Mouse (Mus musculus) 3T3-L1 (cell line): Measurements from ENCODE around the gene Jup.

ENCODE experiments used
- DNase-seq: peaks from one replicate; pipeline ENCODE4 v3.0.0-alpha.2; 2015; ENCODE audit warnings: low read depth, low spot score

The Jup gene

GRCm38 (mm10) chr11:100408076-100408834 is 10.7 kb upstream of the Jup start:
- peak; percentile 85 for DNase-seq

GRCm38 (mm10) chr11:100406995-100407705 is 9.6 kb upstream of the Jup start:
- DNase-seq, result no peak

GRCm38 (mm10) chr11:100406273-100406672 is 8.7 kb upstream of the Jup start:
- no peak for DNase-seq

GRCm38 (mm10) chr11:100404456-100405074 is 7.0 kb upstream of the Jup start:
- no peak for DNase-seq

- no peak for DNase-seq
These were observed 6.0 kb upstream of the Jup start for GRCm38 (mm10) chr11:100403445-100404134.

GRCm38 (mm10) chr11:100402682-100403081 is 5.1 kb upstream of the Jup start:
- no peak for DNase-seq

- DNase-seq, result no peak
These were observed 4.7 kb upstream of the Jup start for GRCm38 (mm10) chr11:100402240-100402639.

- no peak for DNase-seq
These were observed 3.3 kb upstream of the Jup start for GRCm38 (mm10) chr11:100400842-100401241.

GRCm38 (mm10) chr11:100399727-100400538 is 2.4 kb upstream of the Jup start:
- no peak for DNase-seq

- no peak for DNase-seq
These were observed 1.8 kb upstream of the Jup start for GRCm38 (mm10) chr11:100399320-100399719.

- DNase-seq, result no peak
These were observed 954 bp upstream of the Jup start for GRCm38 (mm10) chr11:100398517-100398916.

GRCm38 (mm10) chr11:100396886-100397599 is 520 bp downstream of the Jup start:
- no peak for DNase-seq

- DNase-seq, result no peak
These were observed 1.5 kb downstream of the Jup start for GRCm38 (mm10) chr11:100395861-100396631.

- no peak for DNase-seq
These were observed 2.4 kb downstream of the Jup start for GRCm38 (mm10) chr11:100395200-100395599.

- DNase-seq, result no peak
These were observed 3.0 kb downstream of the Jup start for GRCm38 (mm10) chr11:100394353-100395074.

GRCm38 (mm10) chr11:100393733-100394132 is 3.8 kb downstream of the Jup start:
- peak; percentile 75 for DNase-seq

GRCm38 (mm10) chr11:100392958-100393357 is 4.6 kb downstream of the Jup start:
- no peak for DNase-seq

GRCm38 (mm10) chr11:100391884-100392345 is 5.6 kb downstream of the Jup start:
- DNase-seq, result no peak
